Mouse (Mus musculus) testis, adult 2 months (tissue): ENCODE data around the gene Ptpra. TPM values are rescaled to one million over a fixed set of nuclear protein-coding genes. Genes with fewer than 3 reads are reported as not detected.

Source experiments
- H3K27ac ChIP-seq: fragments of 200-500 bp; 2 replicates; pipeline ENCODE4 v1.5.1; 2012; ENCODE audit warnings: low read depth, low read length; ENCODE audit not compliant: control insufficient read depth, insufficient read depth
- H3K27me3 ChIP-seq: fragments of 200-500 bp; 2 replicates; pipeline ENCODE4 v1.6.1; 2012; ENCODE audit warnings: mild to moderate bottlenecking, low read length, moderate library complexity; ENCODE audit not compliant: control insufficient read depth, insufficient read depth
- H3K36me3 ChIP-seq: fragments of 200-500 bp; 2 replicates; pipeline ENCODE4 v1.6.1; 2012; ENCODE audit warnings: mild to moderate bottlenecking, low read length; ENCODE audit not compliant: control insufficient read depth, insufficient read depth
- H3K4me1 ChIP-seq: fragments of 200-500 bp; 2 replicates; pipeline ENCODE4 v1.6.1; 2012; ENCODE audit warnings: low read length; ENCODE audit not compliant: control insufficient read depth, insufficient read depth
- H3K4me3 ChIP-seq: fragments of 200-500 bp; 2 replicates; pipeline ENCODE4 v1.5.1; 2012; ENCODE audit warnings: low read depth, mild to moderate bottlenecking, low read length, moderate library complexity, mixed read lengths; ENCODE audit not compliant: control insufficient read depth
- CTCF ChIP-seq: fragments of 200-500 bp; IDR thresholded peaks from 2 replicates; pipeline ENCODE4 v1.5.1; 2012; ENCODE audit warnings: low read depth, mild to moderate bottlenecking, inconsistent platforms, low read length, moderate library complexity; ENCODE audit not compliant: control insufficient read depth, insufficient read depth, insufficient replicate concordance
- POLR2A ChIP-seq: fragments of 200-500 bp; IDR thresholded peaks from 2 replicates; pipeline ENCODE4 v1.6.1; 2012; ENCODE audit warnings: low read depth, mild to moderate bottlenecking, inconsistent platforms, low read length, moderate library complexity; ENCODE audit not compliant: control insufficient read depth
- polyA plus RNA-seq: library from polyadenylated mRNA; depleted of rRNA; stranded (reverse); fragments of >200 nt; gene quantifications from 2 replicates; pipeline ENCODE4 v1.2.3, GENCODE M21; 2012

The Ptpra gene
- polyA plus RNA-seq, 1 experiment: 11.6 TPM

DNA sequence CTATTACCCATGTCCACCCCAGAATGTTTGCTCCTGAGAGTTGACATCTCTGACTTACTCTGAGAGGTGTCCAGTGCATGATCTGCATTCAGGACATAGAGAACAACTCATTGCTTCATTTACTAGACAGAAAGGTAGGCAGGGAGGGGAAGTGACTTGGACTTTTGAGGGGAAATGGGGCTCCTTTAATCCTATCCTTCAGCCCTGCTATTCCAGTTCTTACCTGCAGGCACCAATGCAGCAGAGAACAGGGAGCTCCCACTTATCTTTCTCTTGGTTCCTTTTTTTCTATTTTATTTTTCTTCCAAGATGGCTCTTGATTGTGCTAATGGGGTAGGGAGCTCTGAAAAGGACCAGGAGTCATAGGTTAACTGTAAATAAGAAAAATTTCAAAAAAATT is 1.6 kb upstream of the Ptpra start:
- TF ChIP-seq POLR2A (no peak), CTCF (no peak)
- no peaks in the 10 kb centered on the region for H3K27me3 ChIP-seq
- H3K4me1 ChIP-seq: peaks cover 9% of the 10 kb centered on the region
- no peaks in the 10 kb centered on the region for H3K36me3 ChIP-seq
- H3K27ac ChIP-seq: no peak overlapping the region
- no peak overlapping the region for H3K4me3 ChIP-seq

DNA sequence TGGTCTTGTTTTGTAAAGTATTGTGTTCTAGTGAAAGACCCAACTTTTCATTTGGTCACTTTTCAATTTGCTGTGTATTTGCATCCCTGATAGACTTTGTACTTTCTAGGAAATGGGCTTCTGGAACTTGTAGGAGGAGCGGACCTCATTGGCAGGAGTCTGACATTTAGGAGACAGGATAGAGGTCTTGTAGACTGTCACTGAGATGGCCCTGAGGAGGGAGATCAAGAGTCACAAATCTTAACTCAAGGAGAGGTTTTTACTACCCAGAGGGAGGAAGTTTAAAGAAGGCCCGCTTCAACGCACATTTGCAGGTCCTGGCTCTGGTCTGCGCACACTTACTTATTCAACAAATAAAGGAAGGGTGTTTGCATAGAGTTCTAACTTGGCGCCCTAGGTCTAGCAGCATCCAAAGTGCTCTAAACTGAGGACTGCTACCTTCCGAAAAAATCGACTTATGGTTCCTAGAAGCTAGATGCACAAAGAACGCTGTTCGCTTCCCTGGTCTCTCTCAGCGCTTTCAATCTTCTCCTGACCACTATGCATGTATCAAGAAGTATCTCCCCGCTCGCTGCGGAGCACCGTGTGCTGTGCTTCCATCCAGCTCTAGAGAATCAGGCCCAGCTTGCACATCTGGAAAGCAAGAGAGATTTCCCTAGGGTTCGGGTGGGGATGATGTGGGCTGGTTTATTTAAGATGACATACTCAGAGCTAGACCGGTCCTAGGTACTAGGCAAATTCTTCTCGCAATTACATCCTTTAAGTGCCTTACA is 871 bp upstream of the Ptpra start:
- peaks cover 9% of the 10 kb centered on the region for H3K4me1 ChIP-seq
- H3K27ac ChIP-seq: no peak overlapping the region; the same call in 1 of the 2 replicates
- no peaks in the 10 kb centered on the region for H3K27me3 ChIP-seq
- peak overlapping the region; percentile 84 for H3K4me3 ChIP-seq
- no peaks in the 10 kb centered on the region for H3K36me3 ChIP-seq
- no peak for TF ChIP-seq POLR2A
- no peak for TF ChIP-seq CTCF

DNA sequence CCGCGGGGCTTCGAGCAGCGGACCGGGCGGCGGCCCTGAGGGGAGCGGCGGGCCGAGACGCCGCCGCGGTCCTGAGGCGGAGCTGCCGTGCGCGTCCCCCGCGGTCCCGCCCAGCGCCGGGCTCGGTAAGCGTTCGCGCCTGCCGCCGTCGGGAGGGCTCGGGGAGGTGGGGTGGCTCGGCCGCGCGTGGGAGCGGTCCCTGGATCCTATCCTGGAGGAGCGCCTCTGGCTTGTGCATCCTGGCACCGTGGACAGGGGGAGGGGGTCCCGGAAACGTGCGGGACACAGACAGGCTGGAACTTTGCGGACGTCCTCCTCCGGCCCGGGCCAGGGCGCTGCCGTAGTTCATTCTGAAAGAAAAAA is 337 bp downstream of the Ptpra start:
- Histone ChIP-seq H3K27me3 (no peaks in the 10 kb centered on the region), H3K4me1 (peaks cover 9% of the 10 kb centered on the region), H3K4me3 (peak overlapping the region; percentile 84), H3K36me3 (no peaks in the 10 kb centered on the region), H3K27ac (no peak overlapping the region; the same call in 1 of the 2 replicates)
- TF ChIP-seq CTCF: no peak
- no peak for TF ChIP-seq POLR2A

DNA sequence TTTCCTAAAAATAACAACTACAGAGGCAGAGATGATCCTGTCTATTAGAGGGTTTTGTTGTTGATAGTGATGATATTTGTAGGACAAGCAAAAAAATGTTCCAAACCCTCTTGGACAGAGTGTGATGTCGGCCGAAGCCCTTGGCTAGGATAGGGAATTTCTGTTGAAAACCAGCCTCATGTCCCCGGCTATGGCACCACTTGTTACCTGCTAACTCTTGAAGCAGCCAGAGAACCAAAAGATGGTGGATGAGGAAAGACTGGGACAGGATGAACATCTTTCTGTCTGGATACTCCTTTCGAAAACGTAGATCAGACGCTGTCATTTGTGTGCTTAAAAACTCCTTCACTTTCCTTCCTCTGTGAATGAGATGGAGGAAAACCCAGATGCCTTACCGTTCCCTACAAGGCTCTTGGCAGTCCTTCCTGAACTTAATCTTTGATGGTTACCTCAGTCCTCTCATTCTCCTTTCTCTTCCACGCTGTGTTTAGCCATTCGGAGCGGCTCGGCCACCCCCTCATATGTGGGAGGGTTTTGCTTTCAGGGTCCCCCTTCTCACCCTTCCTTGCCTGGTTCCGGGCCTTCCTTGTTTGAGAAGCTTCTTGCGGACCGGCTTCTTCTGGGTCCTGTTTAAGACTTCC is 1.1 kb downstream of the Ptpra start:
- Histone ChIP-seq H3K4me1 (peaks cover 9% of the 10 kb centered on the region), H3K27ac (no peak overlapping the region), H3K36me3 (no peaks in the 10 kb centered on the region), H3K4me3 (peak overlapping the region; percentile 15; the same call in 1 of the 2 replicates), H3K27me3 (no peaks in the 10 kb centered on the region)
- TF ChIP-seq CTCF (no peak), POLR2A (no peak)

DNA sequence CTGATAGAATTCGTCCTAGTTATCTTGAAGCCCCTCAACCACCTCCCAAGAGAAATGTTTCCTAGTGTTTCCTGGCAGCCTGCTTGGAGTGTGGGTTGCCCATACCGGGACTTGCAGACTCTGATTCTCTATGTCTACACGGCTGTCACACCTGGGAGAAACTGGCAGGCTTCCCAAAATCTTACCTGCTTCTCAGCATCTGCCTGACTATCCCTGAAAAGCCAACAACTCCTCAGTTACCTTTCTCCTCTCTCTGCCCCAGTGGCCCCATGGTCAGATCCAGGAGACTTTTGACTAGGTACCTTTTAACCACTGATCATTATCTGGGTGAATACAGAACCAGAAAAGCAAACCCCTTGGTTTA is 1.6 kb downstream of the Ptpra start:
- TF ChIP-seq CTCF: no peak
- no peak for TF ChIP-seq POLR2A
- Histone ChIP-seq H3K27ac (no peak overlapping the region), H3K4me3 (no peak overlapping the region), H3K4me1 (peaks cover 9% of the 10 kb centered on the region), H3K36me3 (no peaks in the 10 kb centered on the region), H3K27me3 (no peaks in the 10 kb centered on the region)

DNA sequence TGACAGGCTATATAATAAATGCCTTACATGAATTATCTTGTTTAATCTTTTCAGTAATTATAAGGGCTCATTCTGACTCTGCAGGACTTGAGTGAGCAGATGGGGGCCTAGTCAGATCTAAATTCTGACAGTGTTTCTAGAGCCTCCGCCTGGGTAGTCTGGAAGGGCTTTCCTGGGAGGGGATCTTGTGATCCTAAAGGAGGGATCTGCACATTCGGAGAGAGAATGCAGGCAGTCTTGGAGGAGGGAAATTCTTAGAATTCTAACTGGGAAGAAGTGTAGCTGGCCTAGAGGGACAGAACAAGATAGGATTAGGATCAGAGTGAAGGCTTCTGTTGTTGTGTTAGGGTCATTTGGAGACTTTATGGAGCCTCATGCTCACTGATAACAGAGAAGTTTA is 2.2 kb downstream of the Ptpra start:
- Histone ChIP-seq H3K4me1 (peaks cover 9% of the 10 kb centered on the region), H3K36me3 (no peaks in the 10 kb centered on the region), H3K4me3 (no peak overlapping the region), H3K27me3 (no peaks in the 10 kb centered on the region), H3K27ac (no peak overlapping the region)
- TF ChIP-seq POLR2A (no peak), CTCF (no peak)

DNA sequence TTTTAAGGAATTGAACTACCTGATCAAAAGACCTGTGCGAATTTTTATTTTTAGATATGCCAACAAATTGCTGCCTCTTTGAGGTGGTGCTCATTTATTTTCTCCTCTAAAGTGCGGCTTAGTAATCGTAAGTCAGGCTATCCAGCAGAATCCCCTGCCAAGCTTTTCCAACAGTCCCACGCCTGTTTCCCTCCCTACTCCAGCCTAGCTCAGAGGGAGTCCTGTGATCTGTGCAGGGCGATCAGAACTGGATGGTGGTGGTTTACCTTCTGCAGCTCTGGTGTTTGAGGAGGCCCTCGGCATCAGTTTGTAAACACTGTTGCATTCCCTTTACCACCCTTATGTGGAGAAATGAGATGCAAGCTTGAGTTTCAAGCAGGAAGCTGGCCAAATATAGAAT is 3.3 kb downstream of the Ptpra start:
- TF ChIP-seq POLR2A (no peak), CTCF (no peak)
- Histone ChIP-seq H3K4me3 (no peak overlapping the region), H3K4me1 (peaks cover 9% of the 10 kb centered on the region), H3K27me3 (no peaks in the 10 kb centered on the region), H3K27ac (no peak overlapping the region), H3K36me3 (no peaks in the 10 kb centered on the region)
